Mouse (Mus musculus) urinary bladder, postnatal 10 days (tissue): ENCODE results near the gene Stard9.
"Not testable (repeated sequence)": the region's sequence is repeated elsewhere in the genome, so short reads cannot be mapped to it uniquely, and the experiment has no call there.

Experiments used
- DNase-seq: peaks from one replicate; pipeline ENCODE4 v3.0.0; 2022; ENCODE audit warnings: low spot score

Stard9 gene

DNA sequence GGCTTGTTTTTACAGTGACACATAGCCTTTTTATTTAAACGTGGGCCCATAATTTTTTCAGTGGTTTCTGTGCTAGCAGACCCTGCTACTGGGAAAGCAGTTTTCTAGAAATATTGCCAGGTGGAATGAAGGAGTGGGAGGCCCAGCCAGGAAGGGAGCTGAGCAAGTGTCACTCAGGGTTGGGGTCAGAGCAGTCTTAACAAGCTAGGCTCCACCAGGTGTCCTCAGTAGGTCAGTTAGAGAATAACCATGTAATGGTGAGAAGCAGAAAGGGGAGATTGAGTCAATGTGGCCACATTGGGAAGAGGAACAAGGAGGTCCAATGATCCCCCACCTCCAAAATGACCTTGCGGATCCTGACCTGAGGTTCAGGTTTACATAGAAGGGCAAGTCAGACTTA lies 25.8 kb downstream of the Stard9 start:
- DNase-seq, result no peak

DNA sequence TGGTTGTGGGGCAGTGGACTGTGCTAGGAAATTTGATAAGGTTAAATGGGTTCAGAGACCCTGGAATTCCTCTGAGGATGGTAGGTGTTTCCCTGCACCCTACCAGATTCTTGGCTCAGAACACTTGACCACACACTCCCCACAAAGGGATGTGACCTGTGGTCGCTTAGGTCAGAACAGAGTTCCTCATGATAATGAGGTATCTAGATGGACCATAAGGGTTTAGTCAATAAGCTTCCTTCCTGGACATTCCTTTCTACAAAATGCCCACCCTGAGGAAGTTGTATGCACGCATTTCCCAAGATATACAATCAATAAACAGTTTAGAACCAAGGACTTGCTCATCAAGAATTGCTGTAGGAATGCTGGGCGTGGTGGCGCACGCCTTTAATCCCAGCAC lies 27.0 kb downstream of the Stard9 start:
- no peak for DNase-seq

DNA sequence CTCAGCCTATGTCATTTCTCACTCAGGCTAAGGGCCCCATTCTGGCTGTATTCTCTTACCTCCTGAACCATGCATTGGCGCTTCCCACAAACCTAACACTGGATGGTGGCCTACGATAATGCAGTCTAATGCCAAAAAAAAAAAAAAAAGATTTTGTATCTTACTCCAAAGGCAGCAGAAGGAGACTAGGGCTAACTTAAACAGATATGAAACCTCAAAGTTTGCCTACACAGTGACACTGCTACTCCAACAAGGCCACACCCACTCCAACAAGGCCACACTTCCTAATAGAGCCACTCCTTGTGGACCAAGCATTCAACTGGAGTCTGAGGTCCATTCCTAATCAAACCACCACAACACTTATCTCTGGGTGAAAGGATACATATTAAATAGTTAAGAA lies 27.8 kb downstream of the Stard9 start:
- DNase-seq, result no peak

DNA sequence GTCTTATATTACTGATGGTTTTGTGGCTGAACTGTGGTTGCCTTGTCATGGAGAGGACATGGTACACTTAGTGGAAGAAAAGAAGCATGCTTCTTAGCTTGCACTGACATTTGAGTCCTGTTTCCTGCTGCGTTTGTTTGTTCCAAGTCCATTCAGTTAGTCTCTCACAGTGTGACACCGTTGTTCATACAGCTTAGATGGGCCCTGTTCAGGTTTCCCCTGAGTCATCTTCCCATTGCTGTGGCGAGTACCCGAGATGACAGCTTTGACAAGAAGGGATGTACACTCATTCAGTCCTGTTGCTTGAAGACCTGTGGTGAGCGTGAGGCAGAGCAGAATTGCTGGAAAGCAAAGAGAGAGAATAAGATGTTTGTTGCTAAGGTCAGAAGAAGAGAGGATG lies 29.6 kb downstream of the Stard9 start:
- no peak for DNase-seq

DNA sequence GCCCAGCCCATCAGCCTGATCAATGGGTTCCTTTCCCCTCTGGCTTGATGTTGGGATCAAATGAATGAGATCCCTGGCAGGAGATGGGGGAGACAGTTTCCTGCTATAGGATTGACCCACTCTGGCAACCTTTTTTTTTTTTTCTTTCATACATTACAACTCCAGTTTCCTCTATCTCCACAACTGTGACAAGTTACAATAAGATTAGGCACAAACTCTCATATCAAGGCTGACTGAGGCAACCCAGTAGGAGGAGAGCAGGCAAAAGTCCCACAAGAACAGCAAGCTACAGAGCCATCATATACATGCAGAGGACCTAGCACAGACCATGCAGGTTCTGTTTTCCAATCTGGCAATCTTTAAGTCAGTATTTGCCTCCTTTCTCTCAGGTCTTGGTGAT lies 30.4 kb downstream of the Stard9 start:
- DNase-seq, result no peak

DNA sequence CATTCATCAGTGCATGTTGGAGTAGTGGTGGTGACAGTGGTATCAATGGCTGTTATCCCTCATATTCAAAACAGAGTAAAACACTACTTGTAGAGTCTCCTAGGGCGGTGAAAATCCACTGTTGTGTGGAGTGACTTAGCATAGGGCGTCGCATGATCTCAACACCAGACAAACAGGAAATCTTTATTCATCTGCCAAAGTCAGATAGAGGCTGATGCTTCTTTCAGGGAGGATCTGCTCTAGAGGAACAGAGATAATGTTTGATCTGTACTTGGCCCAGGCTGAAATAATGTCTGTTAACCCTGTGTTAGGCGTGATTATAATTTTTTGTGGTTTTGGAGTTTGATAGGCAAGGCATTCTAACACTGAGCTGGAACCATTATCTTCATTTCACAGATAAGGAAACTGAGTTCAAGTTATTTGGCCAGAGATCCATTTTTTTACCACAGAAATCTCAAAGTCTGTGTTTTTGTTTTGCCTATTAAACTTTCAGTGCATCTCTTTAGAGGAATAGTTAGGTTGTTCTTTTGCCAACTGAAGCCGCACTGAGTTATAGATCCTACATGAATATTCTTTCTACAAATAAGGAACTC lies 31.7 kb downstream of the Stard9 start:
- no peak for DNase-seq

DNA sequence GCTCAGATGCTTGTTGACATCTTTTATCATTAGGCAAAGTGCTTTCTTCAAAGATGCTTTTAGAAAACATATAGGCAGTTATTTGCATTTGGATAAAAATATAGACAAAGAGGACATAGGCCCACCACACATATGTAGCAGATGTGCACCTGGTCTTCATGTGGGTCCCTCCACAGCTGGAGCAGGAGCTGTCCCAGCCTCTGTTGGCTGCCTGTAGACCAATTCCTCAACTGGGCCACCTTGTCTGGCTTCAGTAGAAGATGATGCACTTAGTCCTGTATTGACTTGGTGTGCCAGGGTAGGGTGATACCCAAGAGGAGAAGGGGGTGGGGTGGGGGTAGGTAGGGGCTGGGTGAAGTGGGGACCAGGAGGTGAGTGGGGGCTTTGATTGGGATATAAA lies 33.8 kb downstream of the Stard9 start:
- no peak for DNase-seq

DNA sequence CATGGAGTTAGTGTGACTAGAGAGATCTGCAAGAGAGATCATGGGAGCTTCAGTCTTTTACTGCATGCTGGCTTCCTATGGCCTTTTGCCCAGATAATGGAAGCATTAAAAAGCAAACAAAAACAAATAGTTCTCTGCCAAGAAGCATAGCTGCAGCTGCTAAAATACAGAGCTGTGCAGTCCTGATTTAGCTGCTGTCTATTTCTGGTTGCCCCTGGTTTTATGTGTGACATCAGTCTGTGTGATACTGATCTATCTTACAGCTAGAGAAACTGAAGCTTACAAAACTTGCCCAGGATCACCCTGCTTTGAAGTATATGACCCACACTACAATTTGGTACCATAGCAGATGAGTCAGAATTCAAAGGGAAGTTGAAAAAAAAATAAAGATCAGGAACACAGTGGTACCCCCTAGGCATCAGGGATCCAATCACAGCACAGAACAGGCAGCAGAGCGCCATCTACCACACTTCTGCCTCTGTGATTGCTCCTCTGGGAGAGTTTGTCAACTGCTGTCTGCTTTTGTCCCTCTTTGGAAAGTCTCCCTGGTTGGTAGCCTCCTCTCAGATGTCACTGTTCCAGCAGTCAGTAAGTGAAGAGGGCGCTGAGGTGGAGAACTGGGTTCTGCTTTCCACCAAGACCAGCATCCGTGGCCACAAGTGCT lies 34.7 kb downstream of the Stard9 start:
- DNase-seq, result no peak

DNA sequence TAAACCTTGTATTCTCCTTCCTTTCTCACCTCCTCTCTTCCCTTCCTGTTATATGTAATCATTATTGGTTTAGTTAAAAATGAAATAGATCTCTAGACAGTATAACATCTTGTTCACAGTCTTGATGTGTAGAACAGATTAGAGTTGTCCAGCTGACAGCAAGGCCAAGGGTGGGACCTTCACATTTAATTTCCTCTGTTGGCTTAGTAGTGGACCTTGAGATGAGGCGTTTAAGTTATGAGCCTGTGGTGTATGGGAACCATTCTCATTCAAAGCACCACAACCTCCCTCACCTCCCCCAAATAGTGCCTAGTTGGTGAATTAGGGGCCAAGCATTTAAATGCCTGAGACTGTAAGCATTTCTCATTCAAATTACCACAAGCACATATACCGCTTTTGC lies 38.5 kb downstream of the Stard9 start:
- no peak for DNase-seq

DNA sequence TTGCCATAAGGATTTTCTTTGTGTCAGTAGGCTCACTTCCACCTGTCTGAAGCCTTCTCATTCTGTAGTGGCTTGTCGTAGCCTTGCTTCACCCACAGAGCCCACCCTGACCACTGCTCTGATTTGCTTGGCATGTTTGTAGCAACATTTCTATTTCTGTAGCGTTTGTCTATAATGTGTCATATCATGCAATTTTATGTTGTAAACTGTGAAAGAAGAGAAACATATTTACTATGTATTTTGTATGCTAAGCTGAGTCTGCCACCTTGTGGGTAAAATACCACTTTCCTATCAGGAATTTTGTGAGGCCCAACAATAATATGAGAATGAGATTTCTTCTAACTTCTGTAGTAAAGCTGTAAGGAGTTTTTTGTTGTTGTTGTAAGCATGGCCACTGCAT lies 41.3 kb downstream of the Stard9 start:
- no peak for DNase-seq

DNA sequence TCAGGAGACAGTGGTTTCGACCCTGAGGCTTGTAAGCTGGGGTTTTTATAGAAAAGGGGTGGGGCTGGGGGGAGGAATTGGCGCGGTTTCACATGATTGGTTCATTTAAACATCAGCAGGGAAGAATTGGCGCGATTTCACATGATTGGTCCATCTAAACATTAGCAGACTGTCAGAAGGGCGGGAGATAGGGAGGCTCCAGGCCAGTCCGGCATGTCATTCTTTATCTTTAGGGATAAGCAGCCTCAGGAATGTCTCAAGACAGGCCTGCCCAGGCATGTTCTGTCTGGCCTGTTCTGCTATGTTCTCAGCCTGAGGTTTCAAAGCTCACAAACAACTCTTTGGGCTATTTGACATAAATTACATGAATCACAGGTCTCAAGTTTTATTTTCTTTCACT lies 52.2 kb downstream of the Stard9 start:
- DNase-seq, result not testable (repeated sequence)

DNA sequence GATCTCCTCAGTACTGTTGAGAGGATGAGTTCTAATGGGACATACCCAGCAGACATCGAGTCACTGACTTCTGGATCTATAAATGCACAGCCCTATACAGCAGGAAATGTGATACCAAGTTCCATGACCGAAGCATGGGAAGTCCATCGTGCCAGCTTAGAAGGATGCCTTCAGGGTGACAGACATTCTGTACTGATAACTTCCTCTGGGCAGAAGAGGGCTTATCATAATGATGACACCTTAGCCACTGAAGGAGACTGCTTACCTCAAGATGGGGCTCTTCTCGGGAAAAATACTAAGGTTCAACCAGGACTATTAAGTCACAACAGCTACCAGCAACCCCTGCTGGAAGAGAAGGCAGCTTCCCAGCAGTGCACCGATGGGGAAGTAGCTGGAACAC lies 68.8 kb downstream of the Stard9 start:
- DNase-seq, result no peak

DNA sequence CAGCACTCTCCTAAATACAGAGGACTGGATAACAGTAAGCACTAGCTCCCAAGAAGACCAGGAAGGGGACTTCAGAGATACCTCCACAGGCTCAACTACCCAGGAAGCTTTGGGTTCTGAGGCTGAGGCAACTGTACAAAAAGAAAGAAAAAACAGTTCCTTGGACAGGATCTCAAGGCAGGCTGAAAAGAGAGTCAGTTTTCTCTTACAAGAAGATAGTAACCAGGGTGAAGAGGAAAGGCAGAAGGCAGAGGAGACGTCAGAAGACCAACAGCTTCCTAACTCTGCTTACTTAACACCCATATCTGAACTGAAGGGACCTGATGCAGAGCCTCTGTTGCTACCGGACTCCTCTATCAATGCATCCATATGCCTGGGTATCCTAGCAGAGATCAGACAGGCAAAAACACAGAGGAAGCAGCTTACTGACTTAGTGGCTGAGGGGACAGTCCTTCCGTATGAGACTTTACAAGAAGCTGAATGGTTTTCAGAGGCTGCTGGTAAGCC lies 71.5 kb downstream of the Stard9 start:
- no peak for DNase-seq

DNA sequence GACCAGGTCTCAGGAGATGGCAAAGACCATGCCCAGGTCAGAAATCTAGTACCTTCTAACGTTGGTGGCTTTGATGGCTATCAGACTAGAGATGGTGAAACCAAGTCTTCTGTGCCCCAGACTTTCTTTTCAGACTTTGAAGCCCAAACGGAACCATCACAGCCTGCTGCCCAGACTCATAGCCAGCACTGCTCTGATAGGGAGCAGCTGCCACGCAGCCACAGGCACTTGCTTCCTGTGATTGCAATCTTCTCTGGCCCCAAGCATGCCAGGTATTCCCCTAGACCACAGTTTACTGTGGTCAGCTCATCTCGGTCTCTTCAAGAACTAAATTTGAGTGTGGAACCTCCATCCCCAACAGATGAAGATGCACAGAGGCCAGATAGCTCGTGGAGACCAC lies 73.8 kb downstream of the Stard9 start:
- no peak for DNase-seq

DNA sequence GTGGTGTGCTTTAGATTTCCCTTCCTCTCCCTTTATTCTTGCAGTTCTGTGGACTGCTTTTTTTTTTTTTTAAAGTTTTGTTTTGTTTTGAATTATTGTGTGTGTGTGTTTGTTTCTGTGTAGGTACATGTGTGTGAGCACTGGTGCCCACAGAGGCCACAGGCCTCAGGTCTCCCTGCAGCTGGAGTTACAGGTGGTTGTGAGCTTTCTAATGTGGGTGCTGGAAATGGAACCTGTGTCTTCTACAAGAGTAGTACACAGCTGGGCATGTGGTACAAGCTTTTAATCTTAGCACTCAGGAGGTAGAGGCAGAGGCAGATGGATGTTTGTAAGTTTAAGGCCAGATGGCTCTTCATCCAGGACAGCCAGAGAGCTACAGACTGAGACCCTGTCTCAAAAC lies 78.1 kb downstream of the Stard9 start:
- DNase-seq, result no peak

DNA sequence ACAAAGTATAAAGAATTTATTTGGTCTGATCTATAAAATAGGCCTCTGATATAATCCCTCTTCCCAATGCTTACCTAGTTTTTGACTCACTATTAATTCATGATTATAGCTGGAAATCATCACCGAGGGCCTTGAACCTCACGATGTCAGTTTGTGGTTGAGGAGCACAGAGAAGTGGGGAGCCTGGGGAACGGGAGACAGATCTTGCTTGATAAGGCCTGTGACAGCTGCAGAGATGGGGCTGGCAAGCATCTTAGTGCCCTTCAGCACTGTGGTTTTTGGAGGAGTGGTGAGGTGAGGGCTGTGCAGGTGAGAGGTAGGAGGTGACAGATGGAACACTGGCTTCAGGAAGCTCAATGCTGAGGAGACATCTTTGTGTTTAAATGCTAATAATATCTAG lies 81.2 kb downstream of the Stard9 start:
- DNase-seq, result no peak

DNA sequence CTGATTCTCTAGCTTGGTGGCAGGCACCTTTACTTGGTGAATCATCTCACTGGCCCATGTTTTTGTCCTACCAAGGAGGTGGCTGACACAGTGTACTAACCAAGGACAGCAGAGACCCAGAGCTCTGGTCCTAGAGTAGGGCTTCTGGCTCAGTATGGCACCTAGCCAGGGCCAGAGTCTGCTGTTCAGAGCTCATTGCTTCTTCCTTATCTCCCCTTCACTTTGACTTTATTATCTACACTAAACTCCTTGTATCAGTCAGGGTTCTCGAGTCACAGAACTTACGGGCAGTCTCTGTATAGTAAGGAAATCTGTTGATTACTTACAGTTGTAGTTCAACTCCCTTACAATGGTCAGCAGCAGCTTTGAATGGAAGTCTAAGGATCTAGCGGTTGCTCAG lies 82.0 kb downstream of the Stard9 start:
- DNase-seq, result no peak

DNA sequence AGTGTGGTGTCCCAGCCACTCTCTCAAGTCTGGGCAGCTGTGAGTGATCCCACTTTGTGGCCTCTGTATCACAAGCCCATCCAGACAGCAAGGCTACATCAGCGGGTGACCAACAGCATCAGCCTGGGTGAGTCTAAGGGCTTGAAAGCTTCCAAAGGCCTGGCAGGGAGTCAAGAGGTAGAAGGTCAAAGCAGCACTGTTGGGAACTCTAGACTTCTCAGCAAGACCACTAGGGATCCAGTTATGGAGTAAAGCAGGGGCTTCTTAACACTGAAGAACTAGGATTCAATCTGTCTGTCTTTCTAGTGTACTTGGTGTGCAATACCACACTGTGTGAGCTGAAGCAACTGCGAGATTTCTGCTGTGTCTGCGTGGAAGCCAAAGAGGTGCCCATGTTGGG lies 84.5 kb downstream of the Stard9 start:
- DNase-seq, result peak; percentile 1

DNA sequence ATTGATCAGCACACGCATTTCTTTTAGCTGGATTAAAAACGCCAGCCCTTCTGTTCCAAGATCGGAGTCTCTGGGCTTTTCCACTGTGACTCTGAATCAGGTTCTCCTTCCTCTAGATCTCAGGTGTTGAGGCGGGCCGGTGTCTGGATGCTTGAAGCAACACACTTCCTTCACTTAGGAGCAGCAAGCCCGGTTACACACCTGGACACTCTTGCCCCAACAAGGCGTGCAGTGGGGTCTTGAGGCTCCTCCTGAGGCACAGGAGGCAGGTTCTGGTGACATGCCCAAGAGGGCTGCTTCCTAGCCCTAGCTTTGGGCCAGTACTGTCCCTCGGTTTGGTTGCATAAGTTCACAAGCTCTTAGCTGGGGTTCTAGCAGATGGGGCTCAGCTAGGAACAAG lies 89.6 kb downstream of the Stard9 start:
- no peak for DNase-seq

DNA sequence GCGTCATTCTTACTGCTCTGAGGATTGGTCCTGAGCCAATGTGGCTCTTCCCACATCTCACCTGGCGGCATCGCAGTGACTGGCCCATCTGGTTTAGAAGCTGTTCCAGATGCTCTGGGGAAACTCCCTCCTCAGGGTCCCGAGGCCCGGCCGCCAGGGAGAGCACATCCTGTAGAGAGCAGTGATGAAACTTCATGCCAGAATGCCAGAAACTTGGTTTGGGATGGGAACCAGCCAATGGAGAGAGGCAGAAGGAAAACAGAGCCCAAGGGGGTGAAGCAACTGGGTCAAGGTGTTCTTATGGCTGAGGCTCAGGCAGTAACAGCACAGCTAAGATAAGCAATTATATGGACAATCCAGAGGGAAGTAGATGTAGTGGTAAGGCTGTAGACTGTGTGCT lies 91.9 kb downstream of the Stard9 start:
- DNase-seq, result no peak

DNA sequence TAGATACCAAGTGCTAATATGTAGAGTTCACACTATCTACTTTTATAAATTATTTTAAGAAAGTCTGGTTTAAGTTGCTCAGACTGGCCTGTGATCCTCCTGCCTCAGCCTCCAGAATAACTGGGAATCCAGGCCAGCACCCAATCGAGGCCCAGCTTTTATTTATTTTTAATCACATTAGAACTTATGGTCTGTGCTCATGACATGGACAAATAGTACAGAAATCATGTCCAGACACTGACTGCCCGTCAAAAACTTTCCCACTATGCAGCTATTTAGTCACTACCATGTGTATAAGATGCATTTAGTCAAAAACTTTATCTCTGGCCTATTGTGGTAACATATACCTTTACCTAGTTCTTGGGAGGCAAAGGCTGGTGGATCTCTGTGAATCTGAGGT lies 93.0 kb downstream of the Stard9 start:
- DNase-seq, result no peak

DNA sequence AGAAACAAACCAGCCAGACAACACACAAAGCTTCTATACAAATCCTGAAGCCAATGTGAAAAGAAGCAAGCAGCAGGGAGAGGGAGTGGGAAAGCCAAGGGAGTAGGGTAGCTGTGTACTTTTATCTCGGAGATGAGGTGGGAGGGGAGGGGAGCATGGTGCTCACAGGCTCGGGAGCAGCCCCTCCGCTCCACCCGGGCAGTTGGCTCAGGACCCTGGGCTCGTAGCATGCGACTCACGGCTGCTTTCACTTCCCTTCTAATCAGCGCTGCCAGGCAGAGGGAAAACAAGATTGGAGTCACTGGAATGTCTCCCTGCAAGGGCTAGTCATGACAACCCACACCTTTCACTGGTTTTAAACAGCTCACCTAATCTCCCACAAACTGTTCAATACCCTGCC lies 93.6 kb downstream of the Stard9 start:
- no peak for DNase-seq

DNA sequence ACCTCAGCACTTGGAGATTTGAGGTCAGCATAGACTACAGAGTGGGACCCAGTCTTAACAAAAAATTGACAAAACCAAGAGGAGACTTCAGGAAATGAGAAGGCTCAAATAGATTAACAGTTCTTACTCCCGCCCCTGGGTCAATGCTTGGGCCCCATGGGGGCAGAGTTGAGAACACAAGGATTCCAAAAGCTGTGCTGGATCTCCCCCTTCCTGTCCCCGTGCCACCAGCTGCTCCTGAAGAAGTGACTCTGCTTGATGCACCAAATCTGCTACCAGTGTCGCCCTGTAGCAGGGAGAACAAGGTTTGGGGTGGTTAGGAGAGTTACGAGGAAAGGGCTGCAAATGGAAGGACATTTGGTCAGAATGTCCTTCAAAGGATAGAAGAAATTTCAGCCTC lies 94.7 kb downstream of the Stard9 start:
- DNase-seq, result no peak

DNA sequence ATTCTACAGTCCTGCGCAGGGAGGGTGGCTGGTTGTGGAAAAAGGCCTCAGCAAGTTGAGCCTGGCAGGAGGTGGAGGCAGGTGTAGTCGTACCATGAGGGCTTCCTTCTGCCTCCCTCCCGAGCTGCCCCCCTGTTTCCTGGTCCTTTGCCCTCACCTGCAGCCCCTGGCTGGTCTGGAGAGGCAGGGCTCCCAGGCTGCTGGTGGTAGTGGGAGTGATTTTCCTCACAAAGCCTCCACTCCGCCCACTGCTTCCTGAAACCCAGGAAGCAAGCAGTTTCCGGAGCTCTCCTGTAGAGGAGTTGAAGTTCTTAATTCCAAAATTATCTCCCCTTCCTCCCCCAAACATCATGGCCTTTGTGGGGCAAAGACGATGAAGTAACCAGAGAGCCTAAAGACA lies 95.3 kb downstream of the Stard9 start:
- no peak for DNase-seq
